23 mouse cellular contexts compared by ENCODE assay signal in the genomic region with DNA sequence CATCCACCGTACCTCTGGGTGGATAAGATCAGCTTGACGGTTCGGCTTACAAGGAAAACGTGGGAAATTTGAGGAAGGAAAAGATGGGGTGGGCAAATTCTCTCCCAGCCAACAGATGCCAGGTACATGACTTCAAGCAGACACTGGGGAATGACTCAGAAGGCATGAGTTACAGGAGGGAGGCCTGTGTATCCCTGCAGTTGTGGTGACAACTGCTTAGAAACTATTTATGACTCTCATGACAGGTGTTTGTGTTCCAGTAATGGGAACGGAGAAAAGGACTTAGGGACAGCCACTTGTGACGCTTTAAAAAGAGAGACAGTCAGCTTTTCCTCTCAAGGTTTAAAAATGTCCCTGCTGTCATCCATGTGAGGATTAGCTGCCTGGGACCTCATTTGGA. TPM values are rescaled to one million over a fixed set of nuclear protein-coding genes. Genes with fewer than 3 reads are reported as not detected.
DNase-seq lines count a peak whose midpoint lies in the region; ATAC-seq and TF ChIP-seq lines count a peak whose summit lies in the region.
"Had no signal": no experiment of that assay in that cellular context is flagged by ENCODE, and none has a peak within 500 bp of the region (broad histone marks: within the 10 kb centered on the region; RNA-seq: fewer than 3 reads in every experiment).

No protein-coding gene starts in this region.

- H3K27me3 ChIP-seq in embryonic facial prominence, embryonic 14.5 days (replicated peaks; ENCODE audit: control insufficient read depth, insufficient read depth, low read length), result no peaks in the 10 kb centered on the region
- no peaks in the 10 kb centered on the region for H3K27me3 ChIP-seq in embryonic facial prominence, embryonic 10.5 days (replicated peaks; ENCODE audit: low read depth, poor library complexity, severe bottlenecking)
- H3K27me3 ChIP-seq in C2C12 (ENCODE audit: control insufficient read depth, insufficient read depth, insufficient read length), result no peaks in the 10 kb centered on the region
- no peaks in the 10 kb centered on the region for H3K27me3 ChIP-seq in myocyte (ENCODE audit: control insufficient read depth, insufficient read depth, insufficient read length)
- no peaks in the 10 kb centered on the region for H3K27me3 ChIP-seq in forebrain, embryonic 13.5 days
- H3K27me3 ChIP-seq: CH12.LX, Patski had no signal

- H3K79me3 ChIP-seq in C2C12 (ENCODE audit: low read depth), result peaks cover 9% of the 10 kb centered on the region

- no peak for TF ChIP-seq CTCF in C2C12 (IDR thresholded peaks at IDR 0.05; ENCODE audit: control insufficient read depth, insufficient read depth, insufficient read length)

- no peaks in the 10 kb centered on the region for H3K9me3 ChIP-seq in embryonic facial prominence, embryonic 14.5 days (ENCODE audit: control insufficient read depth, low read length)
- no peaks in the 10 kb centered on the region for H3K9me3 ChIP-seq in embryonic facial prominence, embryonic 10.5 days
- H3K9me3 ChIP-seq in forebrain, embryonic 13.5 days (replicated peaks), result no peaks in the 10 kb centered on the region
- H3K9me3 ChIP-seq: G1E had no signal

- no peaks in the 10 kb centered on the region for H3K4me1 ChIP-seq in embryonic facial prominence, embryonic 14.5 days (ENCODE audit: control insufficient read depth, insufficient read depth, low read length)
- no peaks in the 10 kb centered on the region for H3K4me1 ChIP-seq in embryonic facial prominence, embryonic 10.5 days
- H3K4me1 ChIP-seq in forebrain, embryonic 13.5 days, result no peaks in the 10 kb centered on the region

- no peak overlapping the region for H3K27ac ChIP-seq in embryonic facial prominence, embryonic 14.5 days (replicated peaks; ENCODE audit: low read depth, low read length)
- H3K27ac ChIP-seq in embryonic facial prominence, embryonic 10.5 days (replicated peaks), result no peak overlapping the region
- H3K27ac ChIP-seq in forebrain, embryonic 13.5 days, result no peak overlapping the region

- DNase-seq in embryonic facial prominence, embryonic 14.5 days (ENCODE audit: low spot score), result peak; percentile 32
- DNase-seq in embryonic facial prominence, embryonic 10.5 days (ENCODE audit: low spot score), result no peak
- DNase-seq in gastrocnemius, postnatal 4 days (ENCODE audit: low spot score in 2 of 2), result no peak
- DNase-seq: adrenal gland, adult 2 months; adrenal gland, adult 8-10 months; adrenal gland, postnatal 10 days; adrenal gland, postnatal 14 days; adrenal gland, postnatal 25 days; adrenal gland, postnatal 36 days; B cell, adult 2 months; cerebellum, adult 11 months; cerebellum, adult 11-12 months; cerebellum, adult 18-20 months; cerebellum, adult 2 months had no signal

- H3K9ac ChIP-seq in embryonic facial prominence, embryonic 14.5 days (ENCODE audit: low read depth, low read length), result no peak overlapping the region
- no peak overlapping the region for H3K9ac ChIP-seq in forebrain, embryonic 13.5 days

- no peak overlapping the region for H3K4me2 ChIP-seq in embryonic facial prominence, embryonic 14.5 days (ENCODE audit: low read depth, low read length)
- H3K4me2 ChIP-seq in myocyte (ENCODE audit: low read depth), result no peak overlapping the region
- no peak overlapping the region for H3K4me2 ChIP-seq in forebrain, embryonic 13.5 days

- H3K36me3 ChIP-seq in embryonic facial prominence, embryonic 14.5 days (ENCODE audit: control insufficient read depth, insufficient read depth, low read length), result peaks cover 90% of the 10 kb centered on the region
- H3K36me3 ChIP-seq in embryonic facial prominence, embryonic 10.5 days (replicated peaks), result peaks cover 100% of the 10 kb centered on the region
- H3K36me3 ChIP-seq in C2C12 (ENCODE audit: control insufficient read depth, insufficient read depth) (peaks cover 99% of the 10 kb centered on the region), myocyte (ENCODE audit: control insufficient read depth, insufficient read depth) (peaks cover 82% of the 10 kb centered on the region)
- H3K36me3 ChIP-seq in forebrain, embryonic 13.5 days (ENCODE audit: poor library complexity, severe bottlenecking), result peaks cover 93% of the 10 kb centered on the region

- no peak overlapping the region for H3K4me3 ChIP-seq in embryonic facial prominence, embryonic 14.5 days (ENCODE audit: low read depth, low read length)
- no peak overlapping the region for H3K4me3 ChIP-seq in embryonic facial prominence, embryonic 10.5 days
- H3K4me3 ChIP-seq in C2C12 (ENCODE audit: insufficient read depth, poor library complexity, severe bottlenecking) (no peak overlapping the region), myocyte (no peak overlapping the region)
- no peak overlapping the region for H3K4me3 ChIP-seq in forebrain, embryonic 13.5 days

- TF ChIP-seq POLR2A in myocyte (IDR thresholded peaks at IDR 0.05; ENCODE audit: insufficient read length, low read depth), result no peak

- H3K79me2 ChIP-seq in C2C12 (ENCODE audit: control insufficient read depth, insufficient read depth) (peaks cover 14% of the 10 kb centered on the region), myocyte (ENCODE audit: control insufficient read depth, insufficient read depth) (peaks cover 11% of the 10 kb centered on the region)

- no peak for ATAC-seq in embryonic facial prominence, embryonic 14.5 days (ENCODE audit: low read depth)
- ATAC-seq in forebrain, embryonic 13.5 days, result no peak
- ATAC-seq: activated CD4-positive, CD25-positive, alpha-beta regulatory T cell, adult 4 months; CD4-positive, CD25-positive, alpha-beta regulatory T cell, adult 4 months; Patski had no signal

- WGBS in embryonic facial prominence, embryonic 14.5 days, result 77% methylated on average over 6 of the region's 6 CpGs
- 87% methylated on average over 6 of the region's 6 CpGs for WGBS in embryonic facial prominence, embryonic 10.5 days
- WGBS in forebrain, embryonic 13.5 days, result 94% methylated on average over 6 of the region's 6 CpGs

- no peak overlapping the region for H3ac ChIP-seq in C2C12 (ENCODE audit: control insufficient read depth, insufficient read length, low read depth)
- H3ac ChIP-seq in myocyte (ENCODE audit: control insufficient read depth, insufficient read length), result no peak overlapping the region

TF ChIP-seq in C2C12, 6 proteins besides CTCF, POLR2A, EP300 and RAD21:
- TF ChIP-seq MYOD1 (IDR thresholded peaks at IDR 0.05; ENCODE audit: control insufficient read depth, insufficient read length, low read depth) (peak; percentile 65), USF1 (IDR thresholded peaks at IDR 0.05; ENCODE audit: low read depth) (no peak), MAX (IDR thresholded peaks at IDR 0.05) (no peak)

TF ChIP-seq in myocyte, 11 proteins besides CTCF, POLR2A, EP300 and RAD21:
- TF ChIP-seq MAX (IDR thresholded peaks at IDR 0.05; ENCODE audit: low read depth) (no peak), MYOG (IDR thresholded peaks at IDR 0.05; ENCODE audit: control insufficient read depth in 1 of 3, insufficient read depth in 1 of 3, insufficient read length in 2 of 3, low read depth in 2 of 3) (peak in 2 of 3 experiments; percentile 87 to 97), REST (IDR thresholded peaks at IDR 0.05; ENCODE audit: insufficient read depth, insufficient read length) (no peak), SRF (IDR thresholded peaks at IDR 0.05; ENCODE audit: control insufficient read depth, insufficient read length, low read depth) (no peak), POLR2AphosphoS2 (IDR thresholded peaks at IDR 0.05; ENCODE audit: insufficient read length, low read depth) (no peak), E2F4 (IDR thresholded peaks at IDR 0.05; ENCODE audit: insufficient read depth) (no peak), USF1 (IDR thresholded peaks at IDR 0.05; ENCODE audit: low read depth) (no peak), CEBPB (IDR thresholded peaks at IDR 0.05; ENCODE audit: insufficient read depth, poor library complexity, severe bottlenecking) (no peak), MYOD1 (IDR thresholded peaks at IDR 0.05; ENCODE audit: control insufficient read depth in 1 of 3, insufficient read length in 2 of 3, low read depth in 2 of 3) (peak; percentile 65 to 94 (median 81)), TCF3 (IDR thresholded peaks at IDR 0.05; ENCODE audit: insufficient read length, low read depth) (peak; percentile 45), TCF12 (IDR thresholded peaks at IDR 0.05; ENCODE audit: insufficient read depth, poor library complexity, severe bottlenecking) (peak; percentile 95)
TF ChIP-seq in myocyte: peak in this region for 4.

RNA-seq across cellular contexts. Expression of a gene that starts 11.3 kb away (rescaled TPM):
- polyA plus RNA-seq in embryonic facial prominence, embryonic 14.5 days (2014; fragmentation: Nextera tagmentation; extraction: Ambion mirVana), result 16.2 and 17.6 TPM in 2 replicates
- 15.7 and 16.8 TPM in 2 replicates for polyA plus RNA-seq in embryonic facial prominence, embryonic 10.5 days (2016; fragmentation: Nextera tagmentation; extraction: Ambion mirVana)
- 28.2 TPM for polyA plus RNA-seq in C2C12 (2012; fragmentation: generic; extraction: Trizol)
- polyA plus RNA-seq in myocyte (2012; fragmentation: generic; extraction: Trizol), result 19.7 TPM
- 10 to 100 TPM; 11.7 to 12.8 TPM for total RNA-seq in gastrocnemius, postnatal 4 days (2021)
- 12.6 TPM in 2 replicates for polyA plus RNA-seq in forebrain, embryonic 13.5 days (2015; fragmentation: Nextera tagmentation; extraction: Ambion mirVana)

RNA-seq across cellular contexts. Expression of a gene that starts 22.3 kb away (rescaled TPM):
- 168 and 285 TPM in 2 replicates for polyA plus RNA-seq in embryonic facial prominence, embryonic 14.5 days (2014; fragmentation: Nextera tagmentation; extraction: Ambion mirVana)
- polyA plus RNA-seq in embryonic facial prominence, embryonic 10.5 days (2016; fragmentation: Nextera tagmentation; extraction: Ambion mirVana), result 0.57 and 1.1 TPM in 2 replicates
- polyA plus RNA-seq in C2C12 (2012; fragmentation: generic; extraction: Trizol) (0.33 TPM), myocyte (2012; fragmentation: generic; extraction: Trizol) (158 TPM)
- total RNA-seq in gastrocnemius, postnatal 4 days (2021), result 100 to 1,000 TPM; 274 to 301 TPM
- polyA plus RNA-seq in forebrain, embryonic 13.5 days (2015; fragmentation: Nextera tagmentation; extraction: Ambion mirVana), result 0.77 TPM in 1 of 2 replicates, not detected in the other
- total RNA-seq: adrenal gland, adult 2 months; adrenal gland, adult 8-10 months; adrenal gland, postnatal 25 days; adrenal gland, postnatal 36 days; G1E had no signal
- polyA plus RNA-seq: activated CD4-positive, CD25-positive, alpha-beta regulatory T cell, adult 4 months; adrenal gland, adult 2 months; brain, embryonic 14.5 days; CD4-positive, CD25-positive, alpha-beta regulatory T cell, adult 4 months; cerebellum, adult 2 months; G1E; Patski had no signal

RNA-seq across cellular contexts. Expression of a gene that starts 38.4 kb away (rescaled TPM):
- polyA plus RNA-seq in embryonic facial prominence, embryonic 14.5 days (2014; fragmentation: Nextera tagmentation; extraction: Ambion mirVana), result 13.5 and 15.0 TPM in 2 replicates
- 11.5 and 13.2 TPM in 2 replicates for polyA plus RNA-seq in embryonic facial prominence, embryonic 10.5 days (2016; fragmentation: Nextera tagmentation; extraction: Ambion mirVana)
- polyA plus RNA-seq in C2C12 (2012; fragmentation: generic; extraction: Trizol) (4.7 TPM), myocyte (2012; fragmentation: generic; extraction: Trizol) (21.9 TPM)
- total RNA-seq in gastrocnemius, postnatal 4 days (2021), result 10 to 100 TPM; 79.5 to 86.2 TPM
- polyA plus RNA-seq in forebrain, embryonic 13.5 days (2015; fragmentation: Nextera tagmentation; extraction: Ambion mirVana), result 11.2 and 11.4 TPM in 2 replicates
- polyA plus RNA-seq: G1E had no signal

Comparison
In these comparisons a context has a peak if more than half of its experiments do, and no peak if none do; other contexts are left out.
1. RNA of a gene that starts 22.3 kb away (polyA plus RNA-seq): 168 to 285 TPM in embryonic facial prominence, embryonic 14.5 days and 158 TPM in myocyte (single experiment); 0.57 to 1.1 TPM in embryonic facial prominence, embryonic 10.5 days, 0.33 TPM in C2C12 (single experiment) and 0.77 TPM in forebrain, embryonic 13.5 days; every median in the first group is over 10 times any median in the second.